Comparison of ENCODE assay signal across 8 mouse cellular contexts in genomic region chr7:44814952-44815553, GRCm38 (mm10). TPM values are rescaled to one million over a fixed set of nuclear protein-coding genes. Genes with fewer than 3 reads are reported as not detected.
DNase-seq lines count a peak whose midpoint lies in the region; ATAC-seq and TF ChIP-seq lines count a peak whose summit lies in the region.

No protein-coding gene starts in this region.

- DNase-seq in lung, adult 2 months, result no peak
- no peak for DNase-seq in lung, postnatal 25 days (ENCODE audit: low spot score)
- peak; percentile 38 to 43 for DNase-seq in cerebellum, postnatal 14 days
- DNase-seq in limb, embryonic 11.5 days (ENCODE audit: low spot score), result peak; percentile 29
- DNase-seq in adrenal gland, postnatal 25 days, result no peak
- no peak for DNase-seq in adrenal gland, adult 2 months

- peak overlapping the region; percentile 89 for H3K4me3 ChIP-seq in lung, adult 2 months (replicated peaks; ENCODE audit: extremely low read depth, low read depth, low read length)
- H3K4me3 ChIP-seq in forebrain, embryonic 15.5 days, result peak overlapping the region; percentile 99
- H3K4me3 ChIP-seq in limb, embryonic 11.5 days (ENCODE audit: low read depth, low read length), result peak overlapping the region; percentile 81
- H3K4me3 ChIP-seq in neural tube, embryonic 14.5 days (ENCODE audit: low read depth, low read length), result peak overlapping the region; percentile 87

- peaks cover 15% of the 10 kb centered on the region for H3K4me1 ChIP-seq in lung, adult 2 months (ENCODE audit: control insufficient read depth, insufficient read depth, low read length)
- peaks cover 44% of the 10 kb centered on the region for H3K4me1 ChIP-seq in forebrain, embryonic 15.5 days
- peaks cover 23% of the 10 kb centered on the region for H3K4me1 ChIP-seq in limb, embryonic 11.5 days (ENCODE audit: control insufficient read depth, insufficient read depth, low read length)
- peaks cover 20% of the 10 kb centered on the region for H3K4me1 ChIP-seq in neural tube, embryonic 14.5 days (ENCODE audit: control insufficient read depth, insufficient read depth, low read length)

- WGBS in lung, adult 2 months, result 35% methylated on average over 14 of the region's 14 CpGs
- 24% methylated on average over 14 of the region's 14 CpGs for WGBS in forebrain, embryonic 15.5 days
- 33% methylated on average over 14 of the region's 14 CpGs for WGBS in limb, embryonic 11.5 days
- WGBS in neural tube, embryonic 14.5 days, result 29% methylated on average over 14 of the region's 14 CpGs

- no peak for TF ChIP-seq CTCF in lung, adult 2 months (IDR thresholded peaks at IDR 0.05; ENCODE audit: insufficient read depth, low read length)

- no peaks in the 10 kb centered on the region for H3K9me3 ChIP-seq in forebrain, embryonic 15.5 days
- no peaks in the 10 kb centered on the region for H3K9me3 ChIP-seq in limb, embryonic 11.5 days (ENCODE audit: control insufficient read depth, low read length)
- no peaks in the 10 kb centered on the region for H3K9me3 ChIP-seq in neural tube, embryonic 14.5 days (ENCODE audit: control insufficient read depth, low read length)

- no peaks in the 10 kb centered on the region for H3K27me3 ChIP-seq in forebrain, embryonic 15.5 days
- no peaks in the 10 kb centered on the region for H3K27me3 ChIP-seq in limb, embryonic 11.5 days (ENCODE audit: control insufficient read depth, insufficient read depth, low read length)
- no peaks in the 10 kb centered on the region for H3K27me3 ChIP-seq in neural tube, embryonic 14.5 days (ENCODE audit: control insufficient read depth, insufficient read depth, low read length)

- no peaks in the 10 kb centered on the region for H3K36me3 ChIP-seq in forebrain, embryonic 15.5 days
- peaks cover 5% of the 10 kb centered on the region; the same call in 1 of the 2 replicates for H3K36me3 ChIP-seq in limb, embryonic 11.5 days (ENCODE audit: control insufficient read depth, insufficient read depth, low read length)
- H3K36me3 ChIP-seq in neural tube, embryonic 14.5 days (ENCODE audit: control insufficient read depth, insufficient read depth, low read length), result no peaks in the 10 kb centered on the region

- H3K4me2 ChIP-seq in forebrain, embryonic 15.5 days (replicated peaks), result peak overlapping the region; percentile 58
- peak overlapping the region; percentile 90 for H3K4me2 ChIP-seq in limb, embryonic 11.5 days (ENCODE audit: low read depth, severe bottlenecking)
- H3K4me2 ChIP-seq in neural tube, embryonic 14.5 days (ENCODE audit: low read depth, low read length), result peak overlapping the region; percentile 70

- no peak for TF ChIP-seq POLR2A in lung, adult 2 months (IDR thresholded peaks at IDR 0.05; ENCODE audit: borderline replicate concordance, extremely low read depth, low read depth, low read length)

- H3K27ac ChIP-seq in forebrain, embryonic 15.5 days (replicated peaks), result peak overlapping the region; percentile 95
- peak overlapping the region; percentile 25; the same call in 1 of the 2 replicates for H3K27ac ChIP-seq in limb, embryonic 11.5 days (replicated peaks; ENCODE audit: low read depth, low read length)
- peak overlapping the region; percentile 84; the same call in 1 of the 2 replicates for H3K27ac ChIP-seq in neural tube, embryonic 14.5 days (ENCODE audit: low read depth, low read length)

- H3K9ac ChIP-seq in forebrain, embryonic 15.5 days (replicated peaks), result peak overlapping the region; percentile 34
- peak overlapping the region; percentile 97; the same call in 1 of the 2 replicates for H3K9ac ChIP-seq in limb, embryonic 11.5 days (ENCODE audit: low read length)
- peak overlapping the region; percentile 85; the same call in 1 of the 2 replicates for H3K9ac ChIP-seq in neural tube, embryonic 14.5 days (replicated peaks; ENCODE audit: low read depth, low read length)

- peak; percentile 5; the same call in 1 of the 2 replicates for ATAC-seq in forebrain, embryonic 15.5 days (replicated peaks)
- ATAC-seq in limb, embryonic 11.5 days (ENCODE audit: insufficient number of reproducible peaks, low FRiP score, low TSS enrichment, low read depth), result no peak
- peak; percentile 9; the same call in 1 of the 2 replicates for ATAC-seq in neural tube, embryonic 14.5 days (ENCODE audit: low read depth)

RNA-seq across cellular contexts. Expression of gene Nup62, which starts 0.8 kb away (rescaled TPM):
- 42.9 and 44.1 TPM in 2 replicates for polyA plus RNA-seq in lung, adult 2 months (2012; rRNA removed)
- 52.3 and 56.0 TPM in 2 replicates for polyA plus RNA-seq in forebrain, embryonic 15.5 days (2015; fragmentation: Nextera tagmentation; extraction: Ambion mirVana)
- polyA plus RNA-seq in limb, embryonic 11.5 days (2014; fragmentation: Nextera tagmentation; extraction: Ambion mirVana), result 81.7 and 82.6 TPM in 2 replicates
- polyA plus RNA-seq in neural tube, embryonic 14.5 days (2014; fragmentation: Nextera tagmentation; extraction: Ambion mirVana), result 22.4 and 26.3 TPM in 2 replicates
- total RNA-seq in adrenal gland, postnatal 25 days (2021), result 40.5 and 44.4 TPM in 2 replicates
- total RNA-seq in adrenal gland, adult 2 months (2021), result 10 to 100 TPM; 33.2 to 54.7 TPM
- polyA plus RNA-seq in adrenal gland, adult 2 months (2012; rRNA removed), result 83.6 and 92.2 TPM in 2 replicates

RNA-seq across cellular contexts. Expression of gene Il4i1, which starts 1.1 kb away (rescaled TPM):
- polyA plus RNA-seq in lung, adult 2 months (2012; rRNA removed), result 6.5 and 7.6 TPM in 2 replicates
- polyA plus RNA-seq in forebrain, embryonic 15.5 days (2015; fragmentation: Nextera tagmentation; extraction: Ambion mirVana), result 1.8 and 2.3 TPM in 2 replicates
- polyA plus RNA-seq in limb, embryonic 11.5 days (2014; fragmentation: Nextera tagmentation; extraction: Ambion mirVana), result 1.1 TPM in 2 replicates
- polyA plus RNA-seq in neural tube, embryonic 14.5 days (2014; fragmentation: Nextera tagmentation; extraction: Ambion mirVana), result 1.6 and 1.7 TPM in 2 replicates
- total RNA-seq in adrenal gland, postnatal 25 days (2021), result 2.8 and 3.4 TPM in 2 replicates
- total RNA-seq in adrenal gland, adult 2 months (2021), result 1 to 10 TPM; 1.6 to 1.8 TPM
- 2.6 and 3.0 TPM in 2 replicates for polyA plus RNA-seq in adrenal gland, adult 2 months (2012; rRNA removed)

RNA-seq across cellular contexts. Expression of gene Atf5, which starts 1.4 kb away (rescaled TPM):
- polyA plus RNA-seq in lung, adult 2 months (2012; rRNA removed), result 191 and 231 TPM in 2 replicates
- 4.6 and 5.0 TPM in 2 replicates for polyA plus RNA-seq in forebrain, embryonic 15.5 days (2015; fragmentation: Nextera tagmentation; extraction: Ambion mirVana)
- polyA plus RNA-seq in limb, embryonic 11.5 days (2014; fragmentation: Nextera tagmentation; extraction: Ambion mirVana), result 2.1 and 2.3 TPM in 2 replicates
- 2.1 and 2.3 TPM in 2 replicates for polyA plus RNA-seq in neural tube, embryonic 14.5 days (2014; fragmentation: Nextera tagmentation; extraction: Ambion mirVana)
- 108 and 165 TPM in 2 replicates for total RNA-seq in adrenal gland, postnatal 25 days (2021)
- 100 to 1,000 TPM; 136 to 166 TPM for total RNA-seq in adrenal gland, adult 2 months (2021)
- 494 and 666 TPM in 2 replicates for polyA plus RNA-seq in adrenal gland, adult 2 months (2012; rRNA removed)

RNA-seq across cellular contexts. Expression of gene Akt1s1, which starts 33.7 kb away (rescaled TPM):
- 96.6 and 130 TPM in 2 replicates for polyA plus RNA-seq in lung, adult 2 months (2012; rRNA removed)
- 118 and 120 TPM in 2 replicates for polyA plus RNA-seq in forebrain, embryonic 15.5 days (2015; fragmentation: Nextera tagmentation; extraction: Ambion mirVana)
- 38.6 and 63.4 TPM in 2 replicates for polyA plus RNA-seq in limb, embryonic 11.5 days (2014; fragmentation: Nextera tagmentation; extraction: Ambion mirVana)
- 36.4 and 46.8 TPM in 2 replicates for polyA plus RNA-seq in neural tube, embryonic 14.5 days (2014; fragmentation: Nextera tagmentation; extraction: Ambion mirVana)
- total RNA-seq in adrenal gland, postnatal 25 days (2021), result 116 and 138 TPM in 2 replicates
- total RNA-seq in adrenal gland, adult 2 months (2021), result 100 to 1,000 TPM; 117 TPM
- polyA plus RNA-seq in adrenal gland, adult 2 months (2012; rRNA removed), result 650 and 890 TPM in 2 replicates

RNA-seq across cellular contexts. Expression of gene Tbc1d17, which starts 33.8 kb away (rescaled TPM):
- 95.7 and 114 TPM in 2 replicates for polyA plus RNA-seq in lung, adult 2 months (2012; rRNA removed)
- polyA plus RNA-seq in forebrain, embryonic 15.5 days (2015; fragmentation: Nextera tagmentation; extraction: Ambion mirVana), result 119 and 120 TPM in 2 replicates
- 60.9 and 69.0 TPM in 2 replicates for polyA plus RNA-seq in limb, embryonic 11.5 days (2014; fragmentation: Nextera tagmentation; extraction: Ambion mirVana)
- 92.5 and 96.4 TPM in 2 replicates for polyA plus RNA-seq in neural tube, embryonic 14.5 days (2014; fragmentation: Nextera tagmentation; extraction: Ambion mirVana)
- total RNA-seq in adrenal gland, postnatal 25 days (2021), result 62.1 and 88.5 TPM in 2 replicates
- total RNA-seq in adrenal gland, adult 2 months (2021), result 10 to 100 TPM; 51.0 to 72.6 TPM
- 180 and 223 TPM in 2 replicates for polyA plus RNA-seq in adrenal gland, adult 2 months (2012; rRNA removed)

Comparison
In these comparisons a context has a peak if more than half of its experiments do, and no peak if none do; other contexts are left out.
1. DNase-seq: peak in cerebellum, postnatal 14 days (2 of 2) and limb, embryonic 11.5 days (single experiment); none in lung, adult 2 months (single experiment), lung, postnatal 25 days (single experiment), adrenal gland, postnatal 25 days (single experiment) and adrenal gland, adult 2 months (single experiment).
2. H3K27ac ChIP-seq: peak in every context shown above with its lines; median percentile 95 in forebrain, embryonic 15.5 days; 84 in neural tube, embryonic 14.5 days; 25 in limb, embryonic 11.5 days.
3. H3K9ac ChIP-seq: peak in every context shown above with its lines; median percentile 97 in limb, embryonic 11.5 days; 85 in neural tube, embryonic 14.5 days; 34 in forebrain, embryonic 15.5 days.
4. RNA of gene Atf5, which starts 1.4 kb away (polyA plus RNA-seq): 494 to 666 TPM in adrenal gland, adult 2 months and 191 to 231 TPM in lung, adult 2 months; 4.6 to 5.0 TPM in forebrain, embryonic 15.5 days, 2.1 to 2.3 TPM in limb, embryonic 11.5 days and 2.1 to 2.3 TPM in neural tube, embryonic 14.5 days; every median in the first group is over 10 times any median in the second.
5. Peak in every context shown above with its lines, with median percentiles within 50 percentile points of each other: H3K4me3 ChIP-seq and H3K4me2 ChIP-seq.